Mouse (Mus musculus) lung, postnatal 14 days (tissue): ENCODE results near the gene Rufy3.

Source experiments
- DNase-seq: peaks from one replicate; pipeline ENCODE4 v3.0.0; 2021

Rufy3 gene

GRCm38 (mm10) chr5:88629987-88630386 is 65.1 kb downstream of the Rufy3 start:
- no peak for DNase-seq

- DNase-seq = peak; percentile 16
These were observed 66.0 kb downstream of the Rufy3 start for GRCm38 (mm10) chr5:88630883-88631282.

GRCm38 (mm10) chr5:88631545-88631944 is 66.7 kb downstream of the Rufy3 start:
- DNase-seq = no peak

- DNase-seq = no peak
These were observed 67.6 kb downstream of the Rufy3 start for GRCm38 (mm10) chr5:88632463-88632862.

GRCm38 (mm10) chr5:88634076-88634475 is 69.2 kb downstream of the Rufy3 start:
- DNase-seq = no peak

GRCm38 (mm10) chr5:88642786-88643185 is 77.9 kb downstream of the Rufy3 start:
- DNase-seq = no peak

GRCm38 (mm10) chr5:88643491-88643890 is 78.7 kb downstream of the Rufy3 start:
- no peak for DNase-seq

- no peak for DNase-seq
These were observed 80.1 kb downstream of the Rufy3 start for GRCm38 (mm10) chr5:88644901-88645300.

GRCm38 (mm10) chr5:88645405-88645804 is 80.6 kb downstream of the Rufy3 start:
- no peak for DNase-seq

- no peak for DNase-seq
These were observed 84.7 kb downstream of the Rufy3 start for GRCm38 (mm10) chr5:88649250-88650173.

- no peak for DNase-seq
These were observed 87.7 kb downstream of the Rufy3 start for GRCm38 (mm10) chr5:88652589-88652988.

- no peak for DNase-seq
These were observed 93.0 kb downstream of the Rufy3 start for GRCm38 (mm10) chr5:88657868-88658267.

- no peak for DNase-seq
These were observed 98.3 kb downstream of the Rufy3 start for GRCm38 (mm10) chr5:88663151-88663550.

GRCm38 (mm10) chr5:88663875-88664274 is 99.0 kb downstream of the Rufy3 start:
- DNase-seq = no peak

- peak; percentile 17 for DNase-seq
These were observed 110.0 kb downstream of the Rufy3 start for GRCm38 (mm10) chr5:88674703-88675442.

- peak; percentile 93 for DNase-seq
These were observed 110.9 kb downstream of the Rufy3 start, which contains the start of gene Grsf1 for GRCm38 (mm10) chr5:88675443-88676387. Gene Grsf1 (minus strand): TSS chr5:88676171.

- no peak for DNase-seq
These were observed 114.1 kb downstream of the Rufy3 start for GRCm38 (mm10) chr5:88678929-88679328.

GRCm38 (mm10) chr5:88679341-88679740 is 114.5 kb downstream of the Rufy3 start:
- DNase-seq = no peak

GRCm38 (mm10) chr5:88680567-88680966 is 115.7 kb downstream of the Rufy3 start:
- DNase-seq = no peak

- no peak for DNase-seq
These were observed 118.9 kb downstream of the Rufy3 start for GRCm38 (mm10) chr5:88683706-88684105.

- DNase-seq = no peak
These were observed 119.4 kb downstream of the Rufy3 start for GRCm38 (mm10) chr5:88684226-88684625.

- DNase-seq = no peak
These were observed 120.5 kb downstream of the Rufy3 start for GRCm38 (mm10) chr5:88685306-88685705.
